Mouse (Mus musculus) neural tube, embryonic 11.5 days (tissue): ENCODE measurements around the gene Sde2. TPM values are rescaled to one million over a fixed set of nuclear protein-coding genes. Genes with fewer than 3 reads are reported as not detected.
A peak's percentile ranks its signal among the peaks of the same experiment; 100 is the strongest.
"Not testable (repeated sequence)": the region's sequence is repeated elsewhere in the genome, so short reads cannot be mapped to it uniquely, and the experiment has no call there.

Experiments
- ATAC-seq: fragments of 200-750 bp; cut with Nextera tagmentation; 2 replicates; pipeline ENCODE4 v1.8.0; 2017; ENCODE audit warnings: moderate number of reproducible peaks, mild to moderate bottlenecking, moderate TSS enrichment, moderate library complexity; ENCODE audit not compliant: insufficient read depth, low FRiP score, low TSS enrichment
- DNase-seq: peaks from one replicate; pipeline ENCODE4 v3.0.0-alpha.2; 2015; ENCODE audit warnings: low spot score
- H3K27ac ChIP-seq: fragments of 300-500 bp; sonication (generic); 2 replicates; pipeline ENCODE4 v1.5.1; 2014; ENCODE audit warnings: low read depth, mild to moderate bottlenecking, low read length
- H3K27me3 ChIP-seq: fragments of 300-500 bp; sonication (generic); 2 replicates; pipeline ENCODE4 v1.6.1; 2014; ENCODE audit warnings: mild to moderate bottlenecking, low read length, mixed read lengths; ENCODE audit not compliant: control insufficient read depth, insufficient read depth
- H3K36me3 ChIP-seq: fragments of 300-500 bp; sonication (generic); 2 replicates; pipeline ENCODE4 v1.6.1; 2014; ENCODE audit warnings: mild to moderate bottlenecking, low read length, moderate library complexity, mixed read lengths; ENCODE audit not compliant: control insufficient read depth, insufficient read depth
- H3K4me1 ChIP-seq: fragments of 300-500 bp; sonication (generic); 2 replicates; pipeline ENCODE4 v1.6.1; 2014; ENCODE audit warnings: low read length, mixed read lengths; ENCODE audit not compliant: control insufficient read depth, insufficient read depth
- H3K4me2 ChIP-seq: fragments of 300-500 bp; sonication (generic); 2 replicates; pipeline ENCODE4 v1.6.1; 2014; ENCODE audit warnings: low read depth, mild to moderate bottlenecking, moderate library complexity
- H3K4me3 ChIP-seq: fragments of 300-500 bp; sonication (generic); 2 replicates; pipeline ENCODE4 v1.5.1; 2014; ENCODE audit warnings: low read depth, low read length
- H3K9ac ChIP-seq: fragments of 300-500 bp; sonication (generic); 2 replicates; pipeline ENCODE4 v1.6.1; 2014; ENCODE audit warnings: mild to moderate bottlenecking, low read length
- H3K9me3 ChIP-seq: fragments of 300-500 bp; sonication (generic); 2 replicates; pipeline ENCODE4 v1.6.1; 2016; ENCODE audit warnings: low read length; ENCODE audit not compliant: control insufficient read depth
- WGBS: fragments of 180-500 bp; shearing (Covaris S2); extraction: QIAGEN DNeasy Blood & Tissue Kit; methylation state at CpG from one replicate; pipeline ENCODE4 v1.1.7; 2014; 5-methylcytosine and 5-hydroxymethylcytosine counted together
- polyA plus RNA-seq: library from polyadenylated mRNA; unstranded; fragments of >200 nt; fragmentation: Nextera tagmentation; extraction: Ambion mirVana; gene quantifications from 2 replicates; pipeline ENCODE4 v1.2.1, GENCODE M21; 2014

Sde2 gene
- polyA plus RNA-seq, 1 experiment from 2014 or later, result 37.8 TPM

GRCm38 (mm10) chr1:180888556-180889042, 37.7 kb downstream of the Sde2 start:
- Histone ChIP-seq H3K4me2 (peak overlapping the region; percentile 19; the same call in 1 of the 2 replicates), H3K27me3 (peaks cover 8% of the 10 kb centered on the region; the same call in 1 of the 2 replicates), H3K27ac (no peak overlapping the region), H3K36me3 (no peaks in the 10 kb centered on the region), H3K4me1 (peaks cover 8% of the 10 kb centered on the region; the same call in 1 of the 2 replicates), H3K9ac (no peak overlapping the region), H3K9me3 (no peaks in the 10 kb centered on the region), H3K4me3 (no peak overlapping the region)
- WGBS, result 1% methylated on average over 13 of the region's 13 CpGs
- DNase-seq, result no peak
- peak; percentile 38; the same call in 1 of the 2 replicates for ATAC-seq

DNA sequence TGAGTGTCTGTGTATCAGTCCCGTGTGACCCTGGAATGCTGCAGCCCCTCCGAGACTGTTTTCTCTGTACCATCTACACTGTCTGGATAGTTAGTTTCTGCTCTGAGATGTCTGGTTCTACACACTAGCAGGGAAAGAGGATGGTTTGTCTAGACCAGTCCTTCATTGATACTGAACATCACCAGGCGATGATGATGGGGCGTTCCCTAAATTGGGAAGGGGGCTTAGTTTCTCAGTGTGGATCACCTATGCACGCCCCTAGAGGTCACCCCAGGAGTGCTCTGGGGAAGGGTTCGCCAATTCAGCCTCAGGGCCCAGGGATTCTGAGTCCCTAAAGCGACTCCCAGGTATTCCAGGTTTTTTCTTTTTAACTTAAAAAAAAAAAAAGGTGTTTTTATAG, 38.2 kb downstream of the Sde2 start:
- 27% methylated on average over 7 of the region's 7 CpGs for WGBS
- H3K9me3 ChIP-seq, result no peaks in the 10 kb centered on the region
- peaks cover 8% of the 10 kb centered on the region; the same call in 1 of the 2 replicates for H3K4me1 ChIP-seq
- H3K4me2 ChIP-seq, result peak overlapping the region; percentile 19; the same call in 1 of the 2 replicates
- ATAC-seq (peak; percentile 41; the same call in 1 of the 2 replicates), DNase-seq (no peak)
- H3K36me3 ChIP-seq, result no peaks in the 10 kb centered on the region
- no peak overlapping the region for H3K9ac ChIP-seq
- H3K4me3 ChIP-seq, result no peak overlapping the region
- peaks cover 13% of the 10 kb centered on the region; the same call in 1 of the 2 replicates for H3K27me3 ChIP-seq
- no peak overlapping the region for H3K27ac ChIP-seq

DNA sequence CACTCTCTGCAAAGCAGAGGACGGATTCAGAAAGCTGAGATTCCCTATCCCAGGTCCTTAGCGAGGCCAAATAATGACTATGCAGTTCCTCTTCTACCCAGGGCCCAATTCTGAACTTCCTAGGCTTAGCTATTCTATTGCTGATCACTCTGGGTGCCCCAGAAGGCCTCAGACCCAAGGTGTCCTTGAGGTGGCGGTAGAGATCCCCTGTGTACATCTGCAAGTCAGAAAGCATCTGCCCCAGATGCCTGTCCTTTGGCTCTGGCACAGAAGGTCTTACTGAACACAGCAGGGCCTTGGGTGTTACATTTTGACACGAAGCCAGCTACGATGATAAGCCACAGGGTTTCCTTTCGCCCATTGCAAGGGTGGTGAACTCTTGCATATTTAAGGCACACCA, 38.9 kb downstream of the Sde2 start:
- peaks cover 8% of the 10 kb centered on the region; the same call in 1 of the 2 replicates for H3K4me1 ChIP-seq
- no peaks in the 10 kb centered on the region for H3K36me3 ChIP-seq
- DNase-seq (no peak), ATAC-seq (no peak)
- WGBS, result 33% methylated on average over 6 of the region's 6 CpGs
- H3K9me3 ChIP-seq, result no peaks in the 10 kb centered on the region
- no peak overlapping the region for H3K4me3 ChIP-seq
- H3K27ac ChIP-seq, result no peak overlapping the region
- H3K27me3 ChIP-seq, result peaks cover 15% of the 10 kb centered on the region
- no peak overlapping the region for H3K9ac ChIP-seq
- no peak overlapping the region for H3K4me2 ChIP-seq

DNA sequence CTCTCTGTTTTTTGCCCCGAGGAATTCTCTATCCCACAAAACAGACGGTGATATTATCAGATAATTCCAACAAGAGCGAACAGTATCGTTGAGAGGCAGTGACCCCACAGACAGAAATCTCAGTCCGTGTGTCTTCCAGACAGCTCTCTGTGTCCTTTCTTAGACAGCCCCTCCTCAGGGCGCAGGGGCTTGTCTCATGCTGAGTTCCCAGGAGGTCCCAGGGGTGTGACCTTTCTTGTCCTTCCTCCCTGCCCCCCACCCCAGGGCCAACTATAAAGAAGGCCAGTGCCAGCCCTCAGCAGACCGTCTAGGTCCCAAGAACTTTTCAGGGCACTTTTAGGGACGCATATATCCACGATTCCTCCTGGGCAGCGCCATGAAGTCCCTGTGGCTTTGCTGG, 41.9 kb downstream of the Sde2 start, which contains the start of gene Lefty2:
Gene Lefty2, plus strand, starts transcription at position 301 of the 400 bp plus-strand sequence.
- Histone ChIP-seq H3K27ac (no peak within 1 kb of the TSS), H3K4me3 (no peak within 1 kb of the TSS), H3K4me1 (peaks cover 8% of the 10 kb centered on the region; the same call in 1 of the 2 replicates), H3K4me2 (no peak within 1 kb of the TSS), H3K9ac (no peak within 1 kb of the TSS), H3K36me3 (no peaks in the 10 kb centered on the region), H3K27me3 (peaks cover 24% of the 10 kb centered on the region), H3K9me3 (no peaks in the 10 kb centered on the region)
- ATAC-seq (no peak), DNase-seq (no peak)
- 68% methylated on average over 10 of the region's 10 CpGs for WGBS

- Histone ChIP-seq H3K4me3 (peak overlapping the region; percentile 12; the same call in 1 of the 2 replicates), H3K4me2 (peak overlapping the region; percentile 21), H3K27me3 (peaks cover 24% of the 10 kb centered on the region)
- H3K9ac ChIP-seq, DNase-seq, H3K4me1 ChIP-seq, H3K27ac ChIP-seq, H3K9me3 ChIP-seq, H3K36me3 ChIP-seq, ATAC-seq: not testable (repeated sequence)
- 4% methylated on average over 44 of the region's 51 CpGs for WGBS
Observed at GRCm38 (mm10) chr1:180894088-180894987, 43.4 kb downstream of the Sde2 start.

DNA sequence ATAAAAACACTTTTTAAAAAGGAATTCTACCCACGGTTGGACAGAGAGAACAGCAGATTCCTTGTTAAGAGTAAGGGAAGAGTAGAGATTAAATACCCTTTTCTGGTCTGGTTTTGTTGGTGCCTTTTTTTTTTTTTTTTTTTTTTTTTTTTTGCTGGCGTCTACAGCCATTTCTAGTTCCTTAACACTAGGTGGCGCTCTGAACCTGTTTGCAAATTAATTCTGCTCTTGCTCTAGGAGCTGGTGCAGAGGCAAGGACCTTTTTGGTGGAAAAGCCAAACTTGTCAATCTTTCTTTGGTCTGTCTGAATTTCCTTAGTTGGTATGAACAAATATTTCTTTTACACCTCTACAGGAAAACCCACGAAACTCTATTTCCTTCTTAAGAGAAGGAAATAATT, 50.2 kb downstream of the Sde2 start:
- no peak for ATAC-seq
- Histone ChIP-seq H3K4me2 (no peak overlapping the region), H3K27ac (no peak overlapping the region), H3K4me1 (peaks cover 9% of the 10 kb centered on the region; the same call in 1 of the 2 replicates), H3K27me3 (no peaks in the 10 kb centered on the region), H3K36me3 (peaks cover 3% of the 10 kb centered on the region; the same call in 1 of the 2 replicates), H3K4me3 (no peak overlapping the region), H3K9ac (no peak overlapping the region), H3K9me3 (no peaks in the 10 kb centered on the region)
- 0% methylated on average over 4 of the region's 4 CpGs for WGBS
- DNase-seq, result no peak

DNA sequence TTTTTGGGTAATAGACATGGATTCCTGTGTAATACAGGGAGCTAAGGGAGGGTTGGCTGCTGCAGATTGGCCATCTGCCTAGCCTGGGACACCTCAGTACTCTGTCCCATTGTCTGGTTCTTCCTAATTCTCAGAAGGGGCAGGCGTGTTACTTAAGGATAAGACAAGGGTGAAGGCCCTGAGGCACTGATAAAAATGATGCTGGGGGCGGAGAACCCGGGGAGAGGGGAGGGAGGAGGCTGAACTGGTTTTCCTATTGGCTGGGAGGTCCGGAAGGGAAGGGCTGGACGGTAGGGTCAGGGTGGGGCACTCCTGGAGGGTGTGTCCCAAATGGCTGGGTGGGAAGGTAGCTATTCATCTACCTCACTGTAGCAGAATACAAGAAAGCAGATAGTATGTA, 52.0 kb downstream of the Sde2 start:
- H3K9ac ChIP-seq, result no peak overlapping the region
- no peak overlapping the region for H3K27ac ChIP-seq
- WGBS, result 36% methylated on average over 5 of the region's 5 CpGs
- peaks cover 5% of the 10 kb centered on the region for H3K36me3 ChIP-seq
- ATAC-seq (no peak), DNase-seq (no peak)
- H3K4me1 ChIP-seq, result peaks cover 9% of the 10 kb centered on the region; the same call in 1 of the 2 replicates
- no peaks in the 10 kb centered on the region for H3K9me3 ChIP-seq
- no peaks in the 10 kb centered on the region for H3K27me3 ChIP-seq
- H3K4me2 ChIP-seq, result no peak overlapping the region
- no peak overlapping the region for H3K4me3 ChIP-seq

DNA sequence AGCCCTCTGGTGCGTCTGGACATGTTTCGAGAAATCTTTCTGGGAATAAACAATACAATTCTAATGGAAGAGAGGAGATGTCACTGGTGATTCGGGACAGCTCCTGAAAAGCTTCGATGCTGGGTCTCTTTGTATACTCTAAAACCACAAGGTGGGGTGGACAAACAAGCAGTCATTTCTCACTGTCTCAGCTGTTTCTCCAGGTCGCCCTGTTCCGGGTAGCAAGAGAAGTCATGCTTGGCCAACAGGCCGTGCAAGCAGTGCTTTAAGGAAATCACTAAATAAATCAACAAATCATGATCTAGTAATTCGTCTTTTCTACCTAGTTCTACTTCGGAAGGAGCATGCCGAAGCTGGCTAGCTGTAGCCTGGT, 52.7 kb downstream of the Sde2 start:
- Histone ChIP-seq H3K4me3 (peak overlapping the region; percentile 12; the same call in 1 of the 2 replicates), H3K9me3 (no peaks in the 10 kb centered on the region), H3K27ac (no peak overlapping the region), H3K4me1 (peaks cover 9% of the 10 kb centered on the region; the same call in 1 of the 2 replicates), H3K9ac (peak overlapping the region; percentile 47), H3K27me3 (no peaks in the 10 kb centered on the region), H3K36me3 (peaks cover 5% of the 10 kb centered on the region), H3K4me2 (peak overlapping the region; percentile 39)
- no peak for ATAC-seq
- WGBS, result 42% methylated on average over 10 of the region's 10 CpGs
- DNase-seq, result no peak
